ENCODE assay signal across 8 mouse cellular contexts in the genomic region with DNA sequence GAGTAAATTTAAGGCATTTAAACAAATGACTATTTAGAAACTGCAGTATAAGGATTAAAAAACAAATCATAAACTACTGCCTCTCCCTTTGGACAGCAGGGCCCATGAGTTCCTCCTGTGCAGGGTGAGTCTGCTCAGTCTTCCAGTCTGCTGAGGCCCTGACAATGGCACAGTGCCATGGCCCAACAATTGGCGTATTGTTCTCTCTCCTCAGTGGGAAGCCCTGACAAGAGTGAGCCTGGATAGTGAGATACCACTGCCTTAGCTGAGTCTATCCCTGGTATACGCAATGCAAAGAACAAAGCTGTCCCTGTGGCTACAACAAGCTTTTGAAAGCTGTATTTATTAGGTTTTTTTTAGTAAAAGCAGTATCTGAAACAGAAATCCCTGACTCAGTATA.
DNase-seq lines count a peak whose midpoint lies in the region; ATAC-seq and TF ChIP-seq lines count a peak whose summit lies in the region.

No protein-coding gene starts in this region.

- no peaks in the 10 kb centered on the region for H3K4me1 ChIP-seq in ES-E14 (ENCODE audit: control insufficient read depth in 2 of 2, insufficient read depth in 2 of 2, low read length in 2 of 2, poor library complexity in 1 of 2)
- 0 out of 2 replicates have a peak, but pooled peaks cover 3% of the 10 kb centered on the region for H3K4me1 ChIP-seq in forebrain, embryonic 15.5 days
- H3K4me1 ChIP-seq in heart, postnatal 0 days (ENCODE audit: control insufficient read depth, insufficient read depth): peaks cover 16% of the 10 kb centered on the region

- no peaks in the 10 kb centered on the region for H3K36me3 ChIP-seq in ES-E14 (ENCODE audit: control insufficient read depth, insufficient read depth, low read length, poor library complexity, severe bottlenecking)
- no peaks in the 10 kb centered on the region for H3K36me3 ChIP-seq in forebrain, embryonic 15.5 days
- 0 out of 2 replicates have a peak, but pooled peaks cover 3% of the 10 kb centered on the region for H3K36me3 ChIP-seq in heart, postnatal 0 days (replicated peaks; ENCODE audit: control insufficient read depth, insufficient read depth, low read length)

- no peak for TF ChIP-seq CTCF in heart, postnatal 0 days (IDR thresholded peaks at IDR 0.05; ENCODE audit: low read depth)

- 1% methylated on average over 2 of the region's 2 CpGs for WGBS in forebrain, embryonic 15.5 days
- WGBS in heart, postnatal 0 days: 2% methylated on average over 2 of the region's 2 CpGs

- peak; percentile 87 for ATAC-seq in forebrain, embryonic 15.5 days (replicated peaks)
- peak; percentile 91 for ATAC-seq in heart, postnatal 0 days (ENCODE audit: insufficient read depth, low read depth)

- H3K4me3 ChIP-seq in ES-E14 (ENCODE audit: insufficient read depth in 1 of 2, low read depth in 1 of 2, low read length in 2 of 2, poor library complexity in 1 of 2, severe bottlenecking in 1 of 2): no peak overlapping the region
- no peak overlapping the region for H3K4me3 ChIP-seq in forebrain, embryonic 15.5 days
- H3K4me3 ChIP-seq in heart, postnatal 0 days (ENCODE audit: low read depth, low read length): no peak overlapping the region

- H3K9me3 ChIP-seq in ES-E14 (ENCODE audit: control insufficient read depth, insufficient read depth, low read depth, low read length): no peaks in the 10 kb centered on the region
- H3K9me3 ChIP-seq in forebrain, embryonic 15.5 days: no peaks in the 10 kb centered on the region
- H3K9me3 ChIP-seq in heart, postnatal 0 days (replicated peaks; ENCODE audit: control insufficient read depth, low read length): no peaks in the 10 kb centered on the region

- no peak overlapping the region for H3K9ac ChIP-seq in ES-E14 (ENCODE audit: insufficient read depth, low read depth, low read length, poor library complexity, severe bottlenecking)
- no peak overlapping the region for H3K9ac ChIP-seq in forebrain, embryonic 15.5 days (replicated peaks)
- no peak overlapping the region for H3K9ac ChIP-seq in heart, postnatal 0 days (replicated peaks; ENCODE audit: low read depth, low read length)

- in situ Hi-C loops in ES-E14 (cut with MboI; ENCODE audit: low sequenced_read_pairs in 2 of 2, unreplicated experiment in 2 of 2): no loop called here

- no peaks in the 10 kb centered on the region for H3K27me3 ChIP-seq in forebrain, embryonic 15.5 days
- H3K27me3 ChIP-seq in heart, postnatal 0 days (ENCODE audit: control insufficient read depth, insufficient read depth, low read length): no peaks in the 10 kb centered on the region

- no peak overlapping the region for H3K4me2 ChIP-seq in forebrain, embryonic 15.5 days (replicated peaks)
- no peak overlapping the region for H3K4me2 ChIP-seq in heart, postnatal 0 days (ENCODE audit: low read depth, low read length)

- DNase-seq in ES-E14 (ENCODE audit: low read depth, low spot score): peak; percentile 4
- peak; percentile 33 to 45 for DNase-seq in cerebellum, adult 18-20 months
- peak; percentile 77 for DNase-seq in heart, postnatal 0 days (ENCODE audit: low spot score)
- DNase-seq in kidney, postnatal 36 days: peak; percentile 60 to 79
- peak; percentile 76 for DNase-seq in lung, postnatal 10 days
- peak; percentile 60 for DNase-seq in right cerebral cortex, postnatal 4 days
- no peak for DNase-seq in thymus, postnatal 4 days

- no peak for TF ChIP-seq EP300 in heart, postnatal 0 days (IDR thresholded peaks at IDR 0.05; ENCODE audit: low read depth)

- H3K27ac ChIP-seq in ES-E14 (ENCODE audit: insufficient read depth, low read depth, low read length, poor library complexity, severe bottlenecking): no peak overlapping the region
- H3K27ac ChIP-seq in forebrain, embryonic 15.5 days (replicated peaks): no peak overlapping the region
- peak overlapping the region; percentile 58 for H3K27ac ChIP-seq in heart, postnatal 0 days (ENCODE audit: low read depth)

TF ChIP-seq in ES-E14, 5 proteins besides CTCF, POLR2A, EP300 and RAD21:
- TF ChIP-seq ZNF384 (IDR thresholded peaks at IDR 0.05; ENCODE audit: low read depth, low read length): no peak
